Mouse (Mus musculus) frontal cortex, postnatal 10 days (tissue): ENCODE measurements at regions not wholly inside any gene's neighbourhood (a gene's known extent, or its start where the extent isn't known, plus 50 kb on each side); places are given as distances from the start of the nearest gene placed in this dataset.
A peak's percentile ranks its signal among the peaks of the same experiment; 100 is the strongest.

Experiments used
- DNase-seq, 2 experiments: peaks; one replicate each; pipeline ENCODE4 v3.0.0; 2022; ENCODE audit warnings: low spot score in 2 of 2, mixed read lengths in 1 of 2

DNA sequence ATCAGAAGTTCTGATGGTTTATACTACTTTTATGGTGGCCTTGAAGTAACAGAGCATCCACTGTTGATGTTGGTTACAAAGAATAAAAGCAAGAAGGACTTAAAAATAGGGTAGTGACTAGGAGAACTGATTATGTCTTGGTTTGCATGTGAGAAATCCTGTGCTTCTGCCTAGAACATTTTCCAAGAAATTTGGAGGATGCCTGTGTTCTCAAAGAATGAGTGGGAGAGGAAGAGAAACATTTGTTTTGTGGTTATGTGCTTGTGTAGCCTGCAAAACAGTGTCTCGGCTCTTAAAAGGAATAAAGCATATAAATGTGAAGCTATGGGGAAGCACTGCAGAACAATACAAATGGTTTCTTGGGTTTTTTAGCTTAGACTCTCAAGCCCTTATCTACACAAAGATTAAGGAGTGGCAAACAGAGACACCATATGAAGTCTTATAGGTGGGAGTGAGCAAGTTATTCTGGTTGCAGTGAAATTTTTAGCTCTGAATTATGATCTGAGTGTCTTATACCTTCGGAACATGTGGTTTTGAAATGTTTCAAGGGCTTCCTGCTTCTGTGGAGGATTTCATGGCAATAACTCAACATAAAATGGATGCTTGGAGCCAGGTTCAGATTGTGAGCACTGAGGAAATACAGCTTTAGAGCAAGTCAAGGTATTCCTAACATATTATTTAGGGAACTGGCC, 372.1 kb upstream of the Man1a start:
- DNase-seq = no peak

- DNase-seq = no peak
These were observed 327.0 kb upstream of the Man1a start for GRCm38 (mm10) chr10:54403223-54403926.

- no peak for DNase-seq
These were observed 307.3 kb upstream of the Man1a start for GRCm38 (mm10) chr10:54383751-54384150.

- DNase-seq = peak in 1 of 2 experiments; percentile 5
These were observed 305.1 kb upstream of the Man1a start for GRCm38 (mm10) chr10:54381530-54381929.

- DNase-seq = no peak
These were observed 292.7 kb upstream of the Man1a start for GRCm38 (mm10) chr10:54369158-54369557.

- DNase-seq = no peak
These were observed 288.9 kb upstream of the Man1a start for GRCm38 (mm10) chr10:54365315-54365714.

- no peak for DNase-seq
These were observed 260.8 kb upstream of the Man1a start for GRCm38 (mm10) chr10:54337234-54337633.
